Comparison of ENCODE assay signal across 24 mouse cellular contexts in the genomic region with DNA sequence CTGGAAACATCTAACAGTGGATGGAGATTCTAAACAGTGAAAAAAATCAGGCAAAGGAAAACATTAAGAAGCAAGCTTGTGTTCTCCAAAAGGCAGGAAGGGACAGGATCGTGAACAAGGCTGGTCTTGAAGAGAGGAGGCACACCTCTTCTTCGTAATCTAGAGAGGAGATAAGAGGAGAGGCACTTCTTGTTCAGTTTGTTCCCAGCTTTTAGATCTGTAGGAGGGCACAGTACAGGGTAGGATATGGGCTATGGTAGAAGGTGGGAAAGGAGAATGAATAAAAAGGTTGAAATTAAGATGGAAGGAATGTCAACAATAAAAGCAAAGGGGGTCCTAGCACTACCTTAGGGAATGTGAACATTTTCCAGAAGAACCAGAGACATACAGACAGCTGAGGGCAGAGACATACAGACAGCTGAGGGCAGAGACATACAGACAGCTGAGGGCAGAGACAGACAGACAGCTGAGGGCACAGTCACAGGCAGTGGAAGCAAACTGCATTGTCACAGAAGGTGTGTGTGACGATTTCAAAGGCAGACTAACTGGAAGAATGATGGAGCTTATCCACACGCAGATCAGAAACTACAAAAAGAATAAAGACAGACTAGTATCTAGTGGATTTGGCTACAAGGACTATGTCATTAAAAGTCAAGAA. TPM values are rescaled to one million over a fixed set of nuclear protein-coding genes. Genes with fewer than 3 reads are reported as not detected.
DNase-seq lines count a peak whose midpoint lies in the region; ATAC-seq and TF ChIP-seq lines count a peak whose summit lies in the region.
"Had no signal": no experiment of that assay in that cellular context is flagged by ENCODE, and none has a peak within 500 bp of the region (broad histone marks: within the 10 kb centered on the region; RNA-seq: fewer than 3 reads in every experiment).

No protein-coding gene starts in this region.

- TF ChIP-seq CTCF in heart, adult 2 months (IDR thresholded peaks at IDR 0.05), result no peak

- no peak for TF ChIP-seq EP300 in heart, adult 2 months (IDR thresholded peaks at IDR 0.05; ENCODE audit: insufficient read depth, low read depth, low read length)

- no peak overlapping the region for H3K4me2 ChIP-seq in heart, embryonic 16.5 days (ENCODE audit: low read depth, low read length)
- peak overlapping the region; percentile 40 for H3K4me2 ChIP-seq in liver, embryonic 11.5 days
- H3K4me2 ChIP-seq in forebrain, embryonic 14.5 days (ENCODE audit: low read length), result no peak overlapping the region

- intact Hi-C loops in heart, adult 2 months (cut with DNase I), result no loop called here
- intact Hi-C loops in heart, postnatal 10 days (cut with DNase I), result no loop called here

- TF ChIP-seq POLR2A in heart, adult 2 months (IDR thresholded peaks at IDR 0.05; ENCODE audit: insufficient read depth, low read depth, low read length), result no peak

- ATAC-seq in heart, embryonic 16.5 days (replicated peaks; ENCODE audit: extremely low read depth, insufficient read depth, low FRiP score), result no peak
- no peak; the same call in 1 of the 2 replicates for ATAC-seq in liver, embryonic 11.5 days (replicated peaks; ENCODE audit: low FRiP score)
- peak; percentile 31; the same call in 1 of the 2 replicates for ATAC-seq in megakaryocyte progenitor cell, adult 5-6 weeks (replicated peaks; ENCODE audit: poor library complexity)
- ATAC-seq in forebrain, embryonic 14.5 days, result no peak
- ATAC-seq: midbrain, embryonic 16.5 days; Patski had no signal

- DNase-seq in heart, adult 2 months, result no peak
- no peak for DNase-seq in heart, postnatal 10 days
- no peak for DNase-seq in heart, adult 9 months (ENCODE audit: low spot score in 2 of 2)
- DNase-seq in liver, embryonic 11.5 days (ENCODE audit: low spot score), result no peak
- DNase-seq in forebrain, embryonic 14.5 days (ENCODE audit: low spot score), result no peak
- no peak for DNase-seq in thymus, postnatal 25 days
- DNase-seq: adrenal gland, adult 8-10 months; cerebellum, adult 8-10 months; gastrocnemius, postnatal 14 days; kidney, adult 11 months; lung, adult 18-20 months; lung, postnatal 14 days; right cerebral cortex, postnatal 25 days had no signal

- H3K9ac ChIP-seq in heart, adult 2 months (ENCODE audit: low read depth, low read length), result no peak overlapping the region
- H3K9ac ChIP-seq in heart, embryonic 16.5 days (ENCODE audit: low read length), result no peak overlapping the region
- H3K9ac ChIP-seq in liver, embryonic 11.5 days (ENCODE audit: low read depth, low read length), result no peak overlapping the region
- no peak overlapping the region for H3K9ac ChIP-seq in forebrain, embryonic 14.5 days (ENCODE audit: low read length)

- peaks cover 6% of the 10 kb centered on the region for H3K36me3 ChIP-seq in heart, adult 2 months (ENCODE audit: control insufficient read depth, insufficient read depth, low read length)
- H3K36me3 ChIP-seq in heart, embryonic 16.5 days (ENCODE audit: control insufficient read depth, insufficient read depth), result no peaks in the 10 kb centered on the region
- no peaks in the 10 kb centered on the region for H3K36me3 ChIP-seq in liver, embryonic 11.5 days (ENCODE audit: control insufficient read depth, insufficient read depth, low read length)
- no peaks in the 10 kb centered on the region for H3K36me3 ChIP-seq in forebrain, embryonic 14.5 days (ENCODE audit: control insufficient read depth, insufficient read depth, low read length)

- WGBS in heart, adult 2 months, result 50% methylated on average over 4 of the region's 4 CpGs
- WGBS in heart, embryonic 16.5 days, result 37% methylated on average over 4 of the region's 4 CpGs
- WGBS in liver, embryonic 11.5 days, result 50% methylated on average over 4 of the region's 4 CpGs
- WGBS in forebrain, embryonic 14.5 days, result 85% methylated on average over 4 of the region's 4 CpGs

- H3K79me2 ChIP-seq in heart, adult 2 months (replicated peaks; ENCODE audit: control insufficient read depth, insufficient read depth, low read length), result no peaks in the 10 kb centered on the region

- H3K9me3 ChIP-seq in heart, embryonic 16.5 days (replicated peaks; ENCODE audit: control insufficient read depth, low read length), result no peaks in the 10 kb centered on the region
- H3K9me3 ChIP-seq in liver, embryonic 11.5 days (ENCODE audit: control insufficient read depth, low read length), result no peaks in the 10 kb centered on the region
- H3K9me3 ChIP-seq in forebrain, embryonic 14.5 days (replicated peaks; ENCODE audit: control insufficient read depth, low read length), result no peaks in the 10 kb centered on the region

- H3K27ac ChIP-seq in heart, adult 2 months, result peak overlapping the region; percentile 82
- peak overlapping the region; percentile 47 for H3K27ac ChIP-seq in heart, embryonic 16.5 days (ENCODE audit: low read length)
- no peak overlapping the region for H3K27ac ChIP-seq in liver, embryonic 11.5 days (ENCODE audit: low read depth, low read length)
- H3K27ac ChIP-seq in forebrain, embryonic 14.5 days (ENCODE audit: low read depth, low read length), result no peak overlapping the region
- H3K27ac ChIP-seq: kidney, postnatal 0 days had no signal

- peaks cover 4% of the 10 kb centered on the region for H3K4me1 ChIP-seq in heart, adult 2 months (ENCODE audit: control insufficient read depth, insufficient read depth, low read length)
- peaks cover 25% of the 10 kb centered on the region for H3K4me1 ChIP-seq in heart, embryonic 16.5 days (ENCODE audit: control insufficient read depth, insufficient read depth, low read length)
- H3K4me1 ChIP-seq in liver, embryonic 11.5 days (replicated peaks; ENCODE audit: control insufficient read depth, insufficient read depth, low read length), result peaks cover 27% of the 10 kb centered on the region
- no peaks in the 10 kb centered on the region for H3K4me1 ChIP-seq in forebrain, embryonic 14.5 days (ENCODE audit: control insufficient read depth, insufficient read depth, low read length)

- H3K27me3 ChIP-seq in heart, adult 2 months (ENCODE audit: control insufficient read depth, insufficient read depth, low read length), result no peaks in the 10 kb centered on the region
- no peaks in the 10 kb centered on the region for H3K27me3 ChIP-seq in heart, embryonic 16.5 days (ENCODE audit: control insufficient read depth, insufficient read depth, low read length)
- H3K27me3 ChIP-seq in liver, embryonic 11.5 days (replicated peaks; ENCODE audit: control insufficient read depth, insufficient read depth, low read length), result no peaks in the 10 kb centered on the region
- no peaks in the 10 kb centered on the region for H3K27me3 ChIP-seq in forebrain, embryonic 14.5 days (replicated peaks; ENCODE audit: control insufficient read depth, insufficient read depth, low read length)
- H3K27me3 ChIP-seq: Patski had no signal

- no peak overlapping the region for H3K4me3 ChIP-seq in heart, adult 2 months
- no peak overlapping the region for H3K4me3 ChIP-seq in heart, embryonic 16.5 days (ENCODE audit: low read length)
- no peak overlapping the region for H3K4me3 ChIP-seq in liver, embryonic 11.5 days (ENCODE audit: low read depth, low read length)
- no peak overlapping the region for H3K4me3 ChIP-seq in forebrain, embryonic 14.5 days (ENCODE audit: low read depth, low read length)

RNA-seq across cellular contexts. Expression of a gene that starts 50.6 kb away (rescaled TPM):
- total RNA-seq in heart, adult 2 months (2021), result under 1 TPM; 0.29 to 0.80 TPM
- 1.1 and 3.2 TPM in 2 replicates for polyA plus RNA-seq in heart, adult 2 months (2012; rRNA removed)
- under 1 TPM; 0.25 to 0.38 TPM for total RNA-seq in heart, postnatal 10 days (2021)
- 0.14 and 0.28 TPM in 2 replicates for polyA plus RNA-seq in heart, embryonic 16.5 days (2015; fragmentation: Nextera tagmentation; extraction: Ambion mirVana)
- polyA plus RNA-seq in liver, embryonic 11.5 days (2014; fragmentation: Nextera tagmentation; extraction: Ambion mirVana), result 1.7 and 1.9 TPM in 2 replicates
- total RNA-seq in megakaryocyte progenitor cell, adult 5-6 weeks (2015), result 0.20 TPM in 1 of 2 replicates, not detected in the other
- total RNA-seq in megakaryocyte progenitor cell, adult 5-6 weeks (2017), result not detected in 2 replicates
- not detected in 2 replicates for polyA plus RNA-seq in forebrain, embryonic 14.5 days (2014; fragmentation: Nextera tagmentation; extraction: Ambion mirVana)
- total RNA-seq: adrenal gland, adult 8-10 months; layer of hippocampus, adult 18-20 months; layer of hippocampus, postnatal 25 days; left cerebral cortex, postnatal 25 days; neutrophil, adult 5-6 weeks had no signal
- polyA plus RNA-seq: frontal cortex, adult 2 months; midbrain, embryonic 16.5 days; Patski; thymus, postnatal 0 days had no signal

Comparison
In these comparisons a context has a peak if more than half of its experiments do, and no peak if none do; other contexts are left out.
1. H3K27ac ChIP-seq: peak in heart, adult 2 months (single experiment) and heart, embryonic 16.5 days (single experiment); none in liver, embryonic 11.5 days (single experiment) and forebrain, embryonic 14.5 days (single experiment).